Mouse (Mus musculus) megakaryocyte, embryonic 14.5 days (primary cell): ENCODE measurements at regions not wholly inside any gene's neighbourhood (a gene's known extent, or its start where the extent isn't known, plus 50 kb on each side); places are given as distances from the start of the nearest gene placed in this dataset.

Source experiments
- H3K27me3 ChIP-seq: replicated peaks from 2 replicates; pipeline ENCODE3; 2012; ENCODE audit warnings: inconsistent platforms
- H3K36me3 ChIP-seq: replicated peaks from 2 replicates; pipeline ENCODE3; 2012; ENCODE audit warnings: low read length, inconsistent platforms, mixed read lengths
- H3K4me1 ChIP-seq: 2 replicates; pipeline ENCODE4 v1.6.1; 2012; ENCODE audit warnings: inconsistent platforms
- H3K4me3 ChIP-seq: replicated peaks from 2 replicates; pipeline ENCODE3; 2012; ENCODE audit warnings: moderate library complexity, mild to moderate bottlenecking, inconsistent platforms
- H3K9me3 ChIP-seq: 2 replicates; pipeline ENCODE4 v1.6.1; 2012; ENCODE audit warnings: inconsistent platforms
- FLI1 ChIP-seq: IDR thresholded peaks from 2 replicates; pipeline ENCODE4 v1.6.1; 2012; ENCODE audit warnings: low read length, inconsistent platforms, mixed read lengths
- GATA1 ChIP-seq: IDR thresholded peaks from 3 replicates; pipeline ENCODE4 v1.6.1; 2012; ENCODE audit warnings: mixed read lengths, low read length, inconsistent platforms, borderline replicate concordance

DNA sequence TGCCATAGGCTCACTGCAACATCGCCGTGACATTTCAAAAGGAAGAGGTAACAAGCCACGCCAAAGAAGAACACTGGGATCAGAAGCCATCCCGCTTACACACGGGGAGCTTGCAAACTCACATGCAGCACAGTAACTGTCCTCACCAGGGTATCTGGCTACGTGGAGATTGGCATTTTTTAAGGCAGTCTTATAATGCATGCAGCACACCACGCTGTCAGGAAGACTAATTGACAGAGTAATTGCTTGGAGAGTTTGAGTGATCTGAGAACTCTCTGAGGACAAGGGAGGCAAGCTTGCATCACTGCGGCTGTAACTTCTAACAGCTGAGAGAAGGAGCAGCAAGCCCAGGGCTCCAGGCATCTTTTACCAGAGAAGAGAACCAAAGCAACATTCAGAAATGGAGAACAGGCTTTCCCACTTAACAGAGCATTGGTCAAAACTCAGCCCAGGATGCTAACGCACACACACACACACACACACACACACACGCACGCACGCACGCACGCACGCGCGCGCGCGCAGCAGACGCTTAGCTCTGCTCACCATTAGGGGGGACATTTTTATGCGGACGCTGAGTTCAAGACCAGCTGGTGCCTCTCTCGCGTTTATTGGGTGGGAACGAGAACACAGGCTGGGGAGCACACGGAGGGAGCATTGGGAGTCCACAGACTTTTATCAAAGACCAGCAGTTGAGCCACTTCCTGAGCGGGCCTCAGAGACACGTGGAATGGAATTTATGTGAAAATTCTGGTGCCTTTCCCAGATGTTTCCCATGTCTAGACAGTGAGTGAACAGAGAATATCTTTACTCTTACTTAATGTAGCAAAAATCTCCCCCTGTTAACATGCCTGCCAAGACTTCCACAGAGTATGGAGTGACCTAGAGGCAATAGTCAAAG is 66.6 kb downstream of the 1700129C05Rik start:
- Histone ChIP-seq H3K36me3 (no peaks in the 10 kb centered on the region), H3K4me1 (no peaks in the 10 kb centered on the region), H3K9me3 (0 out of 2 replicates have a peak, but pooled peaks cover 6% of the 10 kb centered on the region), H3K27me3 (no peaks in the 10 kb centered on the region), H3K4me3 (no peak overlapping the region)
- TF ChIP-seq GATA1: no peak
- TF ChIP-seq FLI1: no peak

DNA sequence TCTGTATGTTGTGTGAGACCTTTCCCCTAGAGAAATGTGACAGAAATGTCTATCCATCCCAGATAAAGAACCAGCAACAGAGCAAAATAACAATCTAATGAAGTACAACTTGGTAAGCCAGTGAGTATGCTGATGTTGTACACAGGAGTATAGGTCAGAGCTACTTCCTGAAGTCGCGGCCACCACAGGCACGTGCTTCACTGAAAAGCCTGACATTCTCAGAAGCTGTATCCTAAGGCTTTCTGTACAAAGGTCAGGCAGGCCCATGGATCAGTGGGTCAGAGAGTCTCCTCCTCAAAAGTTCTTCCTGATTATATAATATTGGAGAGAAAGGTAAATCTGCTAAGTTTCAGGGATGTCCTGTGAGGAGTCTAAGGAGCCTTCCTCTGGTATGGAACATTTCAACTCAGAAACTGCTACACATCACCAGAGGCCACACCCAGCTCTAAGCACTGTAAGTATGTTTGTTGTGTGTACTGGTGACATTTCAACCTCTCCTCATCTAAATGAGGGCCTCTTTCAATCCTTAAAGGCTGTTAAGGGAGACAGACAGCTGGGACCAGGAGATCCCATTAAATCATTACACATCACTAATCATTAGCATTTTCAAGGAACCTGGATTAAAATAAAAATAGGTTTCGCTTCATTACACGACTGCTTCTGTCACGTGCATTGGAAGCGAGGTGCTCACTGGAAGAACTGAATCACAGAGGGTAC is 70.2 kb downstream of the 1700129C05Rik start:
- Histone ChIP-seq H3K4me1 (no peaks in the 10 kb centered on the region), H3K36me3 (no peaks in the 10 kb centered on the region)
- TF ChIP-seq GATA1: no peak
- no peak for TF ChIP-seq FLI1

DNA sequence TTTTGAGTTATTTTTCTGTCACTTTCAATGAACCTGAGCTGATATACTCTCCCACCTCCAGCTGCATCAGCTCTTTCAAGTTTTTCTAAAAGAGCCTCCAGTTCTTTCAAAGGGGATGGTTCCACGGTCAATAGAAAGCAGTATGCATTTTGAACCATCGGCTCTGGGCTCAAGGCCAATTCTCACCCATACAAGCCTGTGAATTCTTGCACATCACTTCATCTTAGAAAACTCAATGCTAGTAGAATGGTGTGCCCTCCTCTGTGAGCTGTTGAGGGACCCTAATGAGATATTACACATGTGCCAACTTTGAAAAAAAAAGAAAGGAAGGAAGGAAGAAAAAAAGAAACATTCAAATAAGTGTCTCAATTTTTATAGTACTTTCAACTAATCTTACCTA is 72.6 kb downstream of the 1700129C05Rik start:
- Histone ChIP-seq H3K27me3 (no peaks in the 10 kb centered on the region), H3K4me1 (no peaks in the 10 kb centered on the region), H3K4me3 (no peak overlapping the region), H3K9me3 (no peaks in the 10 kb centered on the region), H3K36me3 (no peaks in the 10 kb centered on the region)
- TF ChIP-seq GATA1 (no peak), FLI1 (no peak)

More for the DNA sequence above, 70.2 kb downstream of the 1700129C05Rik start:
- Histone ChIP-seq H3K4me3 (no peak overlapping the region), H3K27me3 (no peaks in the 10 kb centered on the region), H3K9me3 (0 out of 2 replicates have a peak, but pooled peaks cover 6% of the 10 kb centered on the region)

DNA sequence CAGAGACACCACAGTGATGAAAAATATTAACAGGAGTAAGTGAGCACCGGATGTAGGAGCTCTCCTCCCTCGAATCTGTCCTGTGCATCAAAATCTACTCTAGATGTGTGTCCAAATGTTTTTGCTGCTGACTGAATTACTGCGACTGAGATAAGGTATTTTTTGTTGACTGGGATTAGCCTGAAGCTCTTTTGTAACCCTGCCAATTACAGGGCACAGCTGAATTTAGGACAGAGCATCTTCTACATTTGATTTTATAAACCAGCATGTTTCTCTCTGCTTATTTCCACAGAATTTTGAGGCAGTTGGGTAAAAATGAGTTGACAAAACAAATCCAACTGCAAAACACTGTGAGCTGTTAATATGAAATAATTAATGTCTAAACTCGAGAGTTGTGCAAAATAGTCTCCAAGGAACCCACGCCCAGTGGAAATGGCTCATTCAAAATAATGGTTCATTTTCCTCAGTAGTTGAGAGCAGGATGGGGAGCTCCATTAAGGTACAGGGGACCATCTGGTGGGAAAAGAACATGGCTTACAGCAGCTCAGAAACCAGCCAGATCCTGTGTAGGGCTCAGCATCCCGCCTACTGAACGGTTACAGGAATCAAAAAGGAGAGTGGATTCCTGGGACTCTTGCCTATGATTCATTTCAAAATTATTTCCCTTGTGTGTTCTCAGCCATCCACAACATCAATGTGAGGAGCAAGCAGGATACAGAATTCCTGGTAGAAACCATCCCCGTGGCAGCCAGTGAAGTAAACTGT is 76.1 kb downstream of the 1700129C05Rik start:
- Histone ChIP-seq H3K4me3 (no peak overlapping the region), H3K9me3 (peaks cover 2% of the 10 kb centered on the region; the same call in 1 of the 2 replicates), H3K4me1 (no peaks in the 10 kb centered on the region), H3K27me3 (no peaks in the 10 kb centered on the region), H3K36me3 (no peaks in the 10 kb centered on the region)
- TF ChIP-seq FLI1: no peak
- TF ChIP-seq GATA1: no peak

DNA sequence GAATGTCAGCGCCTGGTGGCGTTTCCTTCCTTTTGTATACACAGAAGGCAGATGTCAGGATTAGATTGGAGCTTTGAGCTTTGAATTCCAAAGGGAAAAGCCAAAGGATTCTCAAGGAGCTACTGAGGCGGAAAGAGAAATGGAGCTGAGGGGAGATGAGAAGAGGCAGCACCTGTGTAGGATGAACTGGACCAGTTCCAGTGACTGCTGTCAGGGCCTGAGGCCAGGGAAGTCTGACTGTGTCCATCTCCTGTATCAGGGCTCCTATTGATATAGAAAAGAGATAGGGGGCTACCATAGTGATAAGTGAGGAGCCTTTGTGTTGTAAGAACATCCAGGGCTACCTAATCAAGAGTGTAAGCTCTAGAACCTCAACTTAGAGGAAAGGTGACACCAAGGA is 79.5 kb downstream of the 1700129C05Rik start:
- TF ChIP-seq FLI1 (no peak), GATA1 (no peak)
- H3K36me3 ChIP-seq: no peaks in the 10 kb centered on the region
- H3K27me3 ChIP-seq: no peaks in the 10 kb centered on the region

DNA sequence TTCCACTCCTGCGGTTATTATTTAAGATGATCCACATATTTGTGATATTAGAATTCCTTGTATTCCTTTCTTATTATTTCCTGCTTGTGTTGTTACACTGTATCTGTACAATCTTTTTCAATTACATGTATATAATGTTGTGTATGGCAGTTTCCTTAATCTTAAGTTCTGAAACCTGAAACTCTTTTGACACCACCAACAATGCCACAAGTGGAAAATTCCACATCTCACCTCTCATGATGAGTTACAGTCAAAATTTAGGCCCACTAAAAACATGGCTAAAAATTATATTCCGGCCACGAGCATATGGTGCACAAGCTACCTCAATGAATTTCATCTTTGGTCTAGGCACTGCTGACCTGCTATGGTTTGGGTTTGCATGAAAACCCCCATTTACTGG is 85.9 kb downstream of the 1700129C05Rik start:
- no peaks in the 10 kb centered on the region for H3K36me3 ChIP-seq
- no peak for TF ChIP-seq FLI1
- TF ChIP-seq GATA1: no peak
- no peaks in the 10 kb centered on the region for H3K4me1 ChIP-seq
- peaks cover 20% of the 10 kb centered on the region for H3K9me3 ChIP-seq
- H3K27me3 ChIP-seq: no peaks in the 10 kb centered on the region
- no peak overlapping the region for H3K4me3 ChIP-seq

More for the DNA sequence above, 79.5 kb downstream of the 1700129C05Rik start:
- H3K9me3 ChIP-seq: peaks cover 10% of the 10 kb centered on the region
- no peak overlapping the region for H3K4me3 ChIP-seq
- H3K4me1 ChIP-seq: no peaks in the 10 kb centered on the region

DNA sequence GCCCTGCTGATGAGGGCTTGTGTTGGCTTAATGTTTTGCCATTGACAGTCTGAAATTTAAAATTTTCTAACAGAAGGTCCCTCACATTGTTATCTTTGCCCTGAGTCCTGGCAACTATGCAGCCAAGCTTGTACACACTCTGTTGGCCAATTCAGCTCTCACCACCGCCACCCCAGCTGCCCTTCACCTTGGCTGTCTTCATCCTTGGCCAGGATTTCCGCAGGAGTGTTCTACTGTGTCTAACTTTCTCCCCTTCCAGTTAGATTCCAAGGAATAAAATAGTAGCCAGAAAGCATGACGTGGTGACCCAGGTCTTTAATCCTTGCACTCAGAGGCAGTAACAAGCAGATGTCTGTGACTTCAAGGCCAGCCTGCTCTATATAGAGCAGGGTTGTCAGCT is 87.4 kb downstream of the 1700129C05Rik start:
- no peaks in the 10 kb centered on the region for H3K27me3 ChIP-seq
- no peak overlapping the region for H3K4me3 ChIP-seq
- H3K36me3 ChIP-seq: no peaks in the 10 kb centered on the region
- peaks cover 14% of the 10 kb centered on the region for H3K9me3 ChIP-seq
- no peak for TF ChIP-seq GATA1
- TF ChIP-seq FLI1: no peak
- no peaks in the 10 kb centered on the region for H3K4me1 ChIP-seq

DNA sequence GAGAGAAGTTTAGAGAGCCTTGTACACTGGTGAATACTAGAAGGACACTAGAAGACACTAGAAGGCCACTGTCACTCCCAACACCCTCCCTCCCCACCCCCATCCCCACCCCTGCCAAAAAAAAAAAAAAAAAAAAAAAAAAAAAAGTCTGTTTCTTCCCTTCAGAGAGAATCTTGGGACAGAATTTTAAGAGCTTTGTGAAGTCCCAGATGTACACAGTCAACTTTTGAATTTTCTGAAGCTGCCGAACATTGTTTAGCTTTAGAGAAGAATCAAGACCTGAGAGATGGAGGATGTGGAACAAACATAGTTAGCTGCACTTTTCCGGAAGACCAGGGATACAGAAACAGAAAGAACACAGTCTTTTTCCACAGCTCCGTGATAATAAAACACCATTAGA is 90.3 kb downstream of the 1700129C05Rik start:
- peaks cover 19% of the 10 kb centered on the region; the same call in 1 of the 2 replicates for H3K9me3 ChIP-seq
- H3K36me3 ChIP-seq: no peaks in the 10 kb centered on the region
- no peaks in the 10 kb centered on the region for H3K4me1 ChIP-seq
- H3K27me3 ChIP-seq: no peaks in the 10 kb centered on the region
- TF ChIP-seq GATA1: no peak
- TF ChIP-seq FLI1: no peak
- H3K4me3 ChIP-seq: no peak overlapping the region

DNA sequence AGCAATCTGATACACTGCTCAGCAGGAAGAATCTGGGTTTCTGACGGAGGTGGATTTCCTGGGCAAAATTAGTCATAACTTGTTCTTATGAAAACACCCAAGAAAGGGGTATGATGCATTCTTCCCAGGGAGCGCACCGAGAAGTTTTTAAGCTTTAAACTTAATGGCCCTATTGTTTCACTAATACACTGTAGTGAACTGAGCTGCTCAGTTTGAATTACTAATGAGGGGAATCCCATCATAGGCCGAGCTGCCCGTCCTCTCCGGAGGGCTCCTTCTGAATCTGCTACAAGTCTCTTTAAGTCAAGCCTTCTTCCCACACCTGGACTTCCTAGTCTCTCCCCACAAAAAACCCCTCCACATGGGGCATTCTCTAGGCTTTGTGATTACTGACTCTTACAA is 91.2 kb downstream of the 1700129C05Rik start:
- no peaks in the 10 kb centered on the region for H3K36me3 ChIP-seq
- no peaks in the 10 kb centered on the region for H3K4me1 ChIP-seq
- no peak overlapping the region for H3K4me3 ChIP-seq
- TF ChIP-seq GATA1 (no peak), FLI1 (no peak)
- H3K27me3 ChIP-seq: no peaks in the 10 kb centered on the region
- peaks cover 18% of the 10 kb centered on the region for H3K9me3 ChIP-seq
